Mouse (Mus musculus): ENCODE results near the gene Slc17a8. TPM values are rescaled to one million over a fixed set of nuclear protein-coding genes. Genes with fewer than 3 reads are reported as not detected.

Slc17a8 gene
- polyA plus RNA-seq, 1 experiment from 2014 or later, result 0.29 TPM

DNA sequence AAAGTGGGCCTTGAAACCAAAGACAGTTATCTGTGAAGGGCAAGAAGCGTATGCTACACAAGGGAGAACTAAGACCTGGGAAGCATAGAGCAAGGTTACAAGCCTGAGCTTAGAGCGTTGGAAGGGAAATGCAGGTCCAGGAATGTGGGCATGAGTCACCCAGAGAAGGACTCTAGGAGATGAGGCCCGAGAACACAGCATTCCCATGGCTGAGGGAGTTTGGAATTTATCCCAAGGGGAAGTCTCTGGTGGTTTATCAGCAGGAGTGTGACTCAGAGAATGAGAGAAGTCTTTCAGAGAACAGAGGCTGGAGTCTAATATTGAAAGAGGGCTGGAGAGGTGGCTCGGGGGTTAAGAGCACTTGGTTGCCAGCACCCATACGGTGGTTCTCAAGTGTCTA lies 94.0 kb downstream of the Slc17a8 start:
- 68% methylated on average over 5 of the region's 5 CpGs for WGBS
- ATAC-seq (replicated peaks; ENCODE audit: low FRiP score, low read depth), result no peak
- DNase-seq (ENCODE audit: low spot score), result no peak

DNA sequence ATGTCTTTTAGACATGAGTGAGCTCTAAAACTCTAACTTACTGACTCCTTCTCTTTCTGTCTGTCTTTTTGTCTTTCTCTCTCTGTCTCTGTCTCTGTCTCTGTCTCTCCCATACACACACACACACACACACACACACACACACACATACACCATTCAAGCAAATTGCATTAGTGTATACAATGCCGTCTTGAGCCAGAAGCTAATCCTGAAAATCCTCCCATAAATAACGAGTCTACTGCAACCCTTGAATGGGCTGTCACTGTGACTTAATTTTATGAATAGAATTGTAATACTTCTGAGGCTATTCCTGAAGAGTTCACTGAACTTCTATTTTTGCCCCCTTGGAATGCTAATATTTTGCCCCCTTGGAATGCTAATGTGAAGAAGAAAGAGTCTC lies 95.2 kb downstream of the Slc17a8 start:
- H3K9me3 ChIP-seq (replicated peaks; ENCODE audit: low read length), result no peaks in the 10 kb centered on the region
- H3K4me2 ChIP-seq (ENCODE audit: low read length), result no peak overlapping the region
- ATAC-seq (replicated peaks; ENCODE audit: low FRiP score, low read depth) (no peak), DNase-seq (ENCODE audit: low spot score) (no peak)
- no peak overlapping the region for H3K9ac ChIP-seq (ENCODE audit: low read depth, low read length)
- no peak for TF ChIP-seq CTCF (IDR thresholded peaks at IDR 0.05; ENCODE audit: low read depth)
- H3K4me3 ChIP-seq (replicated peaks; ENCODE audit: low read depth, low read length), result no peak overlapping the region
- no peaks in the 10 kb centered on the region for H3K27me3 ChIP-seq (ENCODE audit: insufficient read depth, low read length)
- no peak overlapping the region for H3K27ac ChIP-seq
- no peaks in the 10 kb centered on the region for H3K36me3 ChIP-seq (ENCODE audit: insufficient read depth, low read length)
- no peaks in the 10 kb centered on the region for H3K4me1 ChIP-seq (replicated peaks; ENCODE audit: insufficient read depth, low read length)
- 78% methylated on average over 2 of the region's 2 CpGs for WGBS

More for the DNA sequence above, 94.0 kb downstream of the Slc17a8 start:
- H3K27ac ChIP-seq, result no peak overlapping the region
- no peaks in the 10 kb centered on the region for H3K36me3 ChIP-seq (ENCODE audit: insufficient read depth, low read length)
- no peaks in the 10 kb centered on the region for H3K9me3 ChIP-seq (replicated peaks; ENCODE audit: low read length)
- H3K4me3 ChIP-seq (replicated peaks; ENCODE audit: low read depth, low read length), result no peak overlapping the region
- H3K9ac ChIP-seq (ENCODE audit: low read depth, low read length), result no peak overlapping the region
- no peaks in the 10 kb centered on the region for H3K27me3 ChIP-seq (ENCODE audit: insufficient read depth, low read length)
- H3K4me2 ChIP-seq (ENCODE audit: low read length), result no peak overlapping the region
- no peak for TF ChIP-seq CTCF (IDR thresholded peaks at IDR 0.05; ENCODE audit: low read depth)
- no peaks in the 10 kb centered on the region for H3K4me1 ChIP-seq (replicated peaks; ENCODE audit: insufficient read depth, low read length)

Other genes with a start within 250 kb of the Slc17a8 start
- 7.2 and 8.7 TPM in 2 replicates for gene Gas2l3, start 177.3 kb downstream of the Slc17a8 start, polyA plus RNA-seq (2015; fragmentation: Nextera tagmentation; extraction: Ambion mirVana)
- 12.0 and 12.4 TPM in 2 replicates for gene Nr1h4, start 87.7 kb downstream of the Slc17a8 start, polyA plus RNA-seq (2015; fragmentation: Nextera tagmentation; extraction: Ambion mirVana)
- gene Scyl2, start 65.0 kb upstream of the Slc17a8 start, polyA plus RNA-seq (2015; fragmentation: Nextera tagmentation; extraction: Ambion mirVana), result 6.7 and 7.0 TPM in 2 replicates
- 38.5 and 40.7 TPM in 2 replicates for gene Actr6, start 111.0 kb upstream of the Slc17a8 start, polyA plus RNA-seq (2015; fragmentation: Nextera tagmentation; extraction: Ambion mirVana)
- gene Uhrf1bp1l, start 123.7 kb upstream of the Slc17a8 start, polyA plus RNA-seq (2015; fragmentation: Nextera tagmentation; extraction: Ambion mirVana), result 28.3 and 30.9 TPM in 2 replicates

All from kidney, postnatal 0 days (tissue).